Mouse (Mus musculus) v-Abl transformed pro-B cells (cell line): ENCODE data around the gene Mtif3.

Source experiments
- in situ Hi-C, 2 experiments: fragments of 400-800 bp; cut with MboI; formaldehyde crosslinking; loops; one replicate each; pipeline ENCODE4 v1.15.1; 2025; ENCODE audit not compliant: unreplicated experiment in 2 of 2

Mtif3 gene

DNA sequence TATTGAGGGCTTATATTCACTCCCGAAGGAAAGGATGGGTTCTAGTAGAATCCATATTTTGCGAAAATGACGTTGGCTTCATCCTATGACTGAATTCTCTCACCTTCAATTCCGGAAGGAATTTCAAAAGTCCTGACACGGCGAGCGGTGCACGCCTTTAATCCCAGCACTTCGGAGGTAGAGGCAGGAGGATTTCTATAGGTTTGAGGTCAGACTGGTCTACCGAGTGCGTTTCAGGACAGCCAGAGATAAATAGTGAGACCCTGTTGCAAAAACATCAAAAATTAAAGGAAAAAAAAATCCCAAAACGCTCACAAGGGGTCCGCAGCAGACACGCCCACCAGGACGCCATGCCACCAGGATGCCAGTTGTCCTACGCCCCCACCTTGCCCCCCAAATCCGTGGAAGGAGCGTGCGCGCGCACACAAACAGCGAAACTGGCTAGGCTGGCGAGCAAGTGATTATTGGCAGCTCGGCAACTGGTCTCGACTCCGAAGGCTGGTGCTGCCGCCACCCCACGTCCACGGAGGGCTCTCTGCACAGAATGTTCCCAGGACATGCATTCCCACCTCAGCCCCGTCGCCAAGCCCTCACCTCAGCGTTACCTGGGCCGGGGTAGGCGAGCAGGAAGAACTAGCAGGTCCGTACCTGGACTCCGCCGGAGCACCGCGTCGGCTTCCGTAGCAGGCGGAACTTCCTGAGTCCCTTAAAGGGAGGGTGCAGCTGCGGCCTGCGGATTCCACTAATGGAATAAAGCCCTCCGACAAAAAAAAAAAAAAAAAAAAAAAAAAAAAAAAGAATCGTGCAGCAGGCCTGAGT is at the start of gene Mtif3:
Gene Mtif3, minus strand, starts transcription at position 683 of the 819 bp plus-strand sequence.
- in situ Hi-C loops: no loop called here

DNA sequence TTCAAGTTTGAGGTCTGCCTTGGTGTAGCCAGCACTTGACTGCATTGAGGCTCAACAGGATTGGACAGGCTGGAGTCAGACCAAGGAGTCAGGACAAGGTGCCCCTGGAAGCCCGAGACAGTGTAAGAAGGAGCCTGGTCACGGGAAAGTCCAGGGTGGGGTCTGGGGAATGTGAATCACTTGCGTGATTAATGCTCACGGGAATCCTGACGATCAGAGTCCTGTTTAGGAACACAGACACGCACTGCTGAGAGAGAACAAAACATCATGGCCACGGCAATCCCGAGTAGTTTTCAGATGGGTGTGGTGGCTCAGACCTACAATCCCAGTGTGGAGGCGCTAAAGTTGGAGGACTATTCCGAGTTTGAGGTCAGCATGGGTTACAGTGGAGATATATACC is 47.7 kb upstream of the Mtif3 start:
- in situ Hi-C loops: no loop called here

DNA sequence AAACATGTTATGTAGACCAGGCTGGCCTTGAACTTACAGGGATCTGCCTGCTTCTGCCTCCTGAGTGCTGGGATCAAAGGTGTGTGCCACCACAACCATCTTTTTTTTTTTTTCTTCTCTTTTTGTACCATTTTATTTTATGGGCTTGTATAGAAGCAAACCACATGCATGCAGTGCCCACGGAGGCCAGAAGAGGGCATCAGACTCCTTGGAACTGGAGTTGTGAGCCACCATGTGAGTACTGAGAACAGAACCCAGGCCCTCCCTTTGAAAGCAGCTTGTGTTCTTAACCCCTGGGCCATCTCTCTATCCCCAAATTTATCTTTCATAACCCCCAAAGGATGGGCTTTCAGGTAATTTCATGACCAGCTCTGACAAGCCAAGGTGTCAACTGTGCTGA is 39.7 kb upstream of the Mtif3 start:
- in situ Hi-C loops: no loop called here

DNA sequence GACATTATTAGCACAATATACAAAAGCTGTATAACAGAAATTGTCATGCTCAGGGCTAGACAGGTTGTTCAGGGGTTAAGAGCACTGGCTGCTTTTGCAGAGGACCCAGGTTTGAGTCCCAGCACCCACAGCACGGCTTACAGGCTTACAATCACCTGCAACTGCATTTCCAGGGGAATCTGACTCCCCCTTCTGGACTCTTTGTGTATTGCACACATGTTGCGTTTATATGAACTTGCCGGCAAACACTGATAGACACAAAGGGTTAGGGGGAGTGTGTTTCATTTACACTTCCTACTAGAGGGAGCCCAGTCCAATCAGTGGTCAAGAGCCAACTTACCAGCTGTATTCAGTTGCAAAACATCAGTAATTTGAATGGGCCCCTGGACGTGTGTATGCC is 37.7 kb upstream of the Mtif3 start:
- in situ Hi-C loops: no loop called here

- in situ Hi-C loops: loop anchor here in 1 of 2 experiments (25.0 kb wide), 1 partner anchor 1238 kb away; no protein-coding TSS in a partner anchor
Observed at GRCm38 (mm10) chr5:146998802-146999201, 35.2 kb upstream of the Mtif3 start.

DNA sequence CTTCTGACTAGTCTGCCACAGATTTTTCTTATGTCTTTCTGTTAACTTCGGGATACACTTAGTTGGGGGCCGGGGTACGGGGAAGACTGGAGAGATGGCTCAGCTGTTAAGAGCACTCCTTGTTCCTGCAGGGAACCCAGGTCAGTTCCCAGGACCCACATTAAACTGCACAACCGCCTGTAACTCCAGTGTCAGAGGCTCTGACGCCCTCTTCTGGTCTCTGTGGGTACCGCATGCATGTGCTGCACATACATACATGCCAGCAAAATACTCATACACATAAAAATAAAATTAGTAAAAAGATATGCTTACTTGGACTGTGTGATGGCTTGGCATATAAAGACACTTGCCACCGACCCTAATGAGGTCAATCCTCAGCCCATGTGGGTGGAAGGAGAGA is 33.2 kb upstream of the Mtif3 start:
- in situ Hi-C loops: loop anchor here in 1 of 2 experiments (25.0 kb wide), 1 partner anchor 1240 kb away; no protein-coding TSS in a partner anchor

DNA sequence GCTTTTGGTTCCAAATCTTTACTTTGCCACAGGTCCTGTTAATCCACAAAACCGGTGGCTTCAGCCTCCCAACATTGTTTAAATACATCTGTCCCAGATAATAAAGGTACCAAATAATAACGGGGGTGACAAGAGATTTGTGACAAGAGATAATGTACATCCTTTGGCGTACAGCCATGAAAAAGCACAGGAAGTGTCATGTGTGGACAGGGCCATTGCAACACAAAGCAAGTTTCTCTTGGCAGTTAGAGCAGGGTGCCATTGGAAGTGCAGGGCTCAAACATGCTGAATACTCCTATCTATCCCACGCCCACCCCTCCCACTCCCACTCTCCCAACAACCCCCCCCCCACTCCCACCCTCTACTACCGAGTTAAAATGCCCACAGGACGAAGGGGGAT is 31.4 kb upstream of the Mtif3 start:
- in situ Hi-C loops: loop anchor here in 1 of 2 experiments (25.0 kb wide), 1 partner anchor 1242 kb away; no protein-coding TSS in a partner anchor

GRCm38 (mm10) chr5:146993509-146993908 is 29.9 kb upstream of the Mtif3 start:
- in situ Hi-C loops: loop anchor here in 1 of 2 experiments (25.0 kb wide), 1 partner anchor 1244 kb away; no protein-coding TSS in a partner anchor

DNA sequence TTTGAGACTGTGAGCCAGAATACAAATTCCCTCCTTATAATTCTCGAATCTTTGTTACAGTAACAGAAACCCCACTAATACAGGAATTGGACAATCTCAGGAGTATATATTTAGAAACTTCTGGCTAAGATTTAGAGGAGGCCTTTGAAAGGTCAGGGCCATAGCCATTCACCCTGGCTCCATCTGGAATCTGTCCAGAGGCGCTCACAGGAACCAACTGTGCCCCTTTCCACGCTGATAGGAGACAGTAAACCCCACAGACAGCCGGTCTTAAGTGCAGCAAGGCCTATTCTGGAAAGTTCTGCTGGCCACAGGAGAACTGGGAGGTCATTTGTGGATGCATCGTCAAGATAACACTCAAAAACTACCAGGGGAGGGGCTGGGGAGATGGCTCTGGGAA is 25.5 kb upstream of the Mtif3 start:
- in situ Hi-C loops: loop anchor here (5.0 to 25.0 kb wide), 2 partner anchors 133 to 1248 kb away; no protein-coding TSS in a partner anchor

GRCm38 (mm10) chr5:146987588-146987987 is 24.0 kb upstream of the Mtif3 start:
- in situ Hi-C loops: loop anchor here (5.0 to 25.0 kb wide), 2 partner anchors 135 to 1250 kb away; no protein-coding TSS in a partner anchor

GRCm38 (mm10) chr5:146985725-146986433 is 22.3 kb upstream of the Mtif3 start:
- in situ Hi-C loops: loop anchor here (5.0 to 25.0 kb wide), 2 partner anchors 136 to 1251 kb away; no protein-coding TSS in a partner anchor

DNA sequence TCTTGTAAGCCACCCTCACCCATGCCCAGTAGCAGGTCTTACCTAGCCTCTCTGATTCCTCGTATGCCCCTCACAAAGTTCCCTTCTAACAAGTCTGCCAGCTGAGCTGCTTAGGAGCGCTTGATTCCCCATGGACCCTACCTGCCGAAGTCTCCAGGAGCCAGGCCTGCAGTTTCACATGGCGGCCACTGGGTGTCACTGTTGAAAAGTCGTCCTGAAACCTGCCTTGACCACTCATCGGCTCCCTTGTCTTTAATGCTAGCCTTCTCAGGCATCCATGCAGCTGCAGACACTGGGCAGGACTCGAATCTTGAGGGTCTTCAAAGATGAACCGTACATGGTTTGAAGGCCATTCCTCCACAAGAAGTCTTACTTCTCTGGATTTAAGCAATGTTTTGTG is 19.6 kb upstream of the Mtif3 start:
- in situ Hi-C loops: loop anchor here (5.0 to 25.0 kb wide), 3 partner anchors 61 to 1254 kb away; no protein-coding TSS in a partner anchor

GRCm38 (mm10) chr5:146981376-146981775 is 17.8 kb upstream of the Mtif3 start:
- in situ Hi-C loops: loop anchor here (5.0 to 25.0 kb wide), 3 partner anchors 59 to 1256 kb away; no protein-coding TSS in a partner anchor

- in situ Hi-C loops: loop anchor here in 1 of 2 experiments (25.0 kb wide), 1 partner anchor 1263 kb away; no protein-coding TSS in a partner anchor
Observed at GRCm38 (mm10) chr5:146974781-146975123, 11.2 kb upstream of the Mtif3 start.

GRCm38 (mm10) chr5:146973858-146974780 is 10.5 kb upstream of the Mtif3 start:
- in situ Hi-C loops: no loop called here

- in situ Hi-C loops: no loop called here
Observed at GRCm38 (mm10) chr5:146973353-146973752, 9.8 kb upstream of the Mtif3 start.

DNA sequence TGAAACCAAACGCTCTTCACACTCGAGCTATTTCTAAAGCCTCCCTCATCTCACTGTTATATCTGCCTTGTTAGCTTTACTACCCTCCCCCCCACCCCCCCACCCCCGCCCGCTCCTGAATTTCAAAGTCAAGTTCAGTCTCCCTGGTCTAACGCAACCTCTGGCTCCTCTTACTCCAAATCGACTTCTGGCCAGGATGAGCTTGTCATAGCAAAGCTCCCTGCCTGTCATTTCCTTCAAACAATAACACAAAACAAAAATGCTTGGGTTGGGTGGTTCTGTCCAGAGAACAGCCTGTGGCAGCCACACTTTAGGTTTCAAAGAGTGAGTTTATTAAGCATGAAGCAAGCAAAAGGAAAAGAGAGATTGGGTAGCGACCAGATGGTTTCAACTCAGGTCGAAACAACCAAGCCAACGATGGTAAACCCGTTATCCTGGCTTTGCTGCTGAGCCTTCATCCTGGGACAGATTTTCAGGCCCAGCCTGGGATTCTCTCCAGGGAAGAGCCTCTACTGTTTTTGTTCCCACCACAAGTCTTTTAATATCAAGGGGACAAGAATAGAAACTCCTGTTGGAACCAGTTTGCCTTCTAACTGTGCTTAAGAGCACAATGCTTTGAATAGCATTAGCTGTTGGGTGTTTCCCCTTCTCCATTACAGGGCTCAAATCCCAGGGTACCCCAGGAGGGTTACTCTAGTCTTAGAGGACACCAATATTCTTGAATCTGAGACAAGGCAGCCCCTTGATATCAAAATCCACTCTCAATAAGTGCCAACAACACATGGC is 8.4 kb upstream of the Mtif3 start:
- in situ Hi-C loops: no loop called here

- in situ Hi-C loops: no loop called here
Observed at GRCm38 (mm10) chr5:146968695-146969393, 5.2 kb upstream of the Mtif3 start.

- in situ Hi-C loops: no loop called here
Observed at GRCm38 (mm10) chr5:146963937-146964278, 308 bp upstream of the Mtif3 start.
